Mouse (Mus musculus): ENCODE measurements around the gene Fkrp. TPM values are rescaled to one million over a fixed set of nuclear protein-coding genes. Genes with fewer than 3 reads are reported as not detected.

Fkrp gene
- total and polyA plus RNA-seq, 3 experiments = 16.5 to 23.4 (median 20.3) TPM

DNA sequence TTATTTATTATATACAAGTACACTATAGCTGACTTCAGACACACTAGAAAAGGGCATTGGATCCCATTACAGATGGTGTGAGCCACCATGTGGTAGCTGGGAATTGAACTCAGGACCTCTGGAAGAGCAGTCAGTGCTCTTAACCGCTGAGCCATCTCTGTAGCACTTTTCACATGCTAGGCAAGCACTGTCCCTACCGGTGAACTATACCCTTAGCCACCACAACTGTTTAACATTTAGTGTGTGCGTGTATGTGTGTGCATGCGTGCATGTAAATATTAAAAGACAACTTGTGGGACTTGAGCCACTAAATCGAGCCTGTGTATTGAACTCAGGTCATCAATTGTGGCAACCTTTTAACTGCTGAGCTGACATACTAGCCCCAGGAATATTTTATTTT is 30.2 kb upstream of the Fkrp start:
- H3K79me2 ChIP-seq (replicated peaks; ENCODE audit: control insufficient read depth, extremely low read depth, insufficient read depth, poor library complexity, severe bottlenecking) = peaks cover 24% of the 10 kb centered on the region
- H3K4me1 ChIP-seq (ENCODE audit: control insufficient read depth in 1 of 2, insufficient read depth in 2 of 2) = peaks cover 5 to 23% of the 10 kb centered on the region in 2 experiments; a peak in 3 of 4 replicates
- peaks cover 33 to 52% of the 10 kb centered on the region in 2 experiments for H3K36me3 ChIP-seq (replicated peaks in 1 of 2; ENCODE audit: control insufficient read depth in 1 of 2, insufficient read depth in 1 of 2, low read length in 1 of 2)

DNA sequence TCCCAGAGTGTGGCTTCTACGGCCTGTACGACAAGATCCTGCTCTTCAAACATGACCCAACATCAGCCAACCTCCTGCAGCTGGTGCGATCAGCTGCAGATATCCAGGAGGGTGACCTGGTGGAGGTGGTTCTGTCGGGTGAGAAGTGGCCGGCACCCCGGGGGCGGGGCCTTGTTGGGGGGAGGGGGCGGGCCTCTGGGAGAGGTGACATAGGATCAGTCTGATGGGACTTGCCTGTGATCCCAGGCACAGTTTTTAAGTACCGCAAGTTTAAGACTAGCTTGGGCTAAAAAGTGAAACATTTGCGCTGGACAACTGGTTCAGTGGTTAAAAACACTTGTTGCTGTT is 29.3 kb upstream of the Fkrp start:
- dilution Hi-C loops (cut with MboI; ENCODE audit: extremely low pct_ligation_motif_present, extremely low pct_unique_long_range_greater_than_20kb, low sequenced_read_pairs) = no loop called here
- TF ChIP-seq CHD1 (IDR thresholded peaks at IDR 0.05; ENCODE audit: low read depth, low read length) (no peak), ZKSCAN1 (IDR thresholded peaks at IDR 0.05; ENCODE audit: borderline replicate concordance, low read depth, low read length) (no peak), POLR2A (IDR thresholded peaks at IDR 0.05; ENCODE audit: low read depth, low read length) (peak; percentile 29; the same call in 1 of the 2 replicates), BHLHE40 (IDR thresholded peaks at IDR 0.05; ENCODE audit: low read depth, low read length) (no peak), NRF1 (IDR thresholded peaks at IDR 0.05; ENCODE audit: low read depth, low read length) (no peak), JUND (conservative IDR thresholded peaks at IDR 0.05; ENCODE audit: low read depth, low read length) (no peak), SIN3A (IDR thresholded peaks at IDR 0.05; ENCODE audit: low read length) (0 out of 2 replicates have a peak, but pooled peaks have one; percentile 13), MAZ (IDR thresholded peaks at IDR 0.05; ENCODE audit: low read depth, low read length) (no peak)

More for the DNA sequence above, 30.2 kb upstream of the Fkrp start:
- H3K27me3 ChIP-seq (replicated peaks) = no peaks in the 10 kb centered on the region
- H3K27ac ChIP-seq (ENCODE audit: insufficient read depth, low read depth) = no peak overlapping the region
- no peak overlapping the region for H3K9ac ChIP-seq (ENCODE audit: insufficient read depth, low read depth)
- in situ Hi-C loops (cut with MboI; ENCODE audit: low pct_ligation_motif_present, low pct_unique_long_range_greater_than_20kb, low sequenced_read_pairs) (no loop called here), dilution Hi-C loops (cut with MboI; ENCODE audit: extremely low pct_ligation_motif_present, extremely low pct_unique_long_range_greater_than_20kb, low sequenced_read_pairs) (no loop called here)
- no peak overlapping the region for H3K4me3 ChIP-seq (replicated peaks in 1 of 3; ENCODE audit: low read depth in 2 of 3, low read length in 2 of 3, poor library complexity in 1 of 3)
- TF ChIP-seq ELF1 (IDR thresholded peaks at IDR 0.05; ENCODE audit: low read depth, low read length) = no peak
- peak; percentile 62; the same call in 1 of the 2 replicates for TF ChIP-seq TBP (conservative IDR thresholded peaks at IDR 0.05; ENCODE audit: low read depth, low read length)
- DNase-seq (ENCODE audit: extremely low read depth) = no peak
- no peaks in the 10 kb centered on the region for H3K9me3 ChIP-seq (replicated peaks; ENCODE audit: low read length)
- no peak overlapping the region for H3K4me2 ChIP-seq (ENCODE audit: insufficient read depth, low read depth, poor library complexity, severe bottlenecking)

DNA sequence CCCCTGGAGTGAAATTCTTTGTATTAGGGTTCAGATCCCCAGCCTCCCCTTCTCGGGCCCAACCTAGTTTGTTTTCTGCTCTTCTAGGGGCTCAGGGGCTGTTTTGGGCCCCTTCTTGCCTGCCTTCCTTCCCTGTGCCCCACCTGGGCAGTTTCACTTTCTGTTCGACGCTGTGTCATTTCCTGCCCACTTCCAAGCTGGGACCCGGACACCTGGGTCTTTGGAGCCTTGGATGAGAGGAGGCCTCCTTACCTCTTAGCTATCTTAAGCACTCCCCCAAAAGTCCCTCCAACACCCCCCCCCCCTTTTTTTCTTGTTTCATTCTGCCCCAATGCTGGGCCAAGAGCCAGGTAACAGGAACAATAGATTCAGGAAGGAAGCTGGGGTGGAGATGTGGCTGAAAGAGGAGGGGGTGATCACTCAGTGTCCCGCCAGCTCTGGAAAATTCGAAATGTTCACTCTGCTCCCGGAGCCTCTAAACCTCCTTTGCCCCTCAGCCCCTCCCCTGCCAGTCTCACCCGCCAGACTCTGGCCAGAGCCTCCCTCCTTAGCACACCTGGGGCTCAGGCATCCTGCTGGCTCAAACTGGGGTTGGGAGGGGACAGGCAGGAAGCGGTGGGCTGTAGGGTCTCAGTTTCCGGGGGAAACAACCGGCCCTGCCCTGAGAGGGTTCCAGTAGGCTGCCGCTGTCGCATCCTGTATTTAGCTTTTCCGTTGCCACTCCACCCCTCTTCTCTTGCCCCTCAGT is 28.7 kb upstream of the Fkrp start:
- peaks cover 24% of the 10 kb centered on the region for H3K79me2 ChIP-seq (replicated peaks; ENCODE audit: control insufficient read depth, extremely low read depth, insufficient read depth, poor library complexity, severe bottlenecking)
- in situ Hi-C loops (cut with MboI; ENCODE audit: low pct_ligation_motif_present, low pct_unique_long_range_greater_than_20kb, low sequenced_read_pairs) (no loop called here), dilution Hi-C loops (cut with MboI; ENCODE audit: extremely low pct_ligation_motif_present, extremely low pct_unique_long_range_greater_than_20kb, low sequenced_read_pairs) (no loop called here)
- peaks cover 32 to 52% of the 10 kb centered on the region in 2 experiments for H3K36me3 ChIP-seq (replicated peaks in 1 of 2; ENCODE audit: control insufficient read depth in 1 of 2, insufficient read depth in 1 of 2, low read length in 1 of 2)
- peak overlapping the region; percentile 93 for H3K9ac ChIP-seq (ENCODE audit: insufficient read depth, low read depth)
- DNase-seq (ENCODE audit: extremely low read depth) = no peak
- H3K27me3 ChIP-seq (replicated peaks) = no peaks in the 10 kb centered on the region
- H3K4me3 ChIP-seq (replicated peaks in 1 of 3; ENCODE audit: low read depth in 2 of 3, low read length in 2 of 3, poor library complexity in 1 of 3) = peak overlapping the region; percentile 71 to 97 (median 82)
- H3K4me1 ChIP-seq (ENCODE audit: control insufficient read depth in 1 of 2, insufficient read depth in 2 of 2) = peaks cover 16 to 38% of the 10 kb centered on the region in 2 experiments
- H3K4me2 ChIP-seq (ENCODE audit: insufficient read depth, low read depth, poor library complexity, severe bottlenecking) = peak overlapping the region; percentile 88
- H3K27ac ChIP-seq (ENCODE audit: insufficient read depth, low read depth) = peak overlapping the region; percentile 82
- no peaks in the 10 kb centered on the region for H3K9me3 ChIP-seq (replicated peaks; ENCODE audit: low read length)
- TF ChIP-seq ZKSCAN1 (IDR thresholded peaks at IDR 0.05; ENCODE audit: borderline replicate concordance, low read depth, low read length) = no peak
- TF ChIP-seq JUN (IDR thresholded peaks at IDR 0.05; ENCODE audit: insufficient read depth, low read depth, low read length) = no peak
- TF ChIP-seq USF1 (IDR thresholded peaks at IDR 0.05; ENCODE audit: low read depth, low read length) = no peak
- no peak for TF ChIP-seq MYC (IDR thresholded peaks at IDR 0.05; ENCODE audit: low read depth, low read length)
- 0 out of 2 replicates have a peak, but pooled peaks have one; percentile 16 for TF ChIP-seq MAZ (IDR thresholded peaks at IDR 0.05; ENCODE audit: low read depth, low read length)
- TF ChIP-seq SMC3 (IDR thresholded peaks at IDR 0.05; ENCODE audit: low read depth, low read length) = no peak
- peak; percentile 80 for TF ChIP-seq IRF4 (IDR thresholded peaks at IDR 0.05; ENCODE audit: low read depth, low read length)
- no peak for TF ChIP-seq RAD21 (IDR thresholded peaks at IDR 0.05; ENCODE audit: low read depth, low read length)
- 0 out of 2 replicates have a peak, but pooled peaks have one; percentile 9 for TF ChIP-seq ELF1 (IDR thresholded peaks at IDR 0.05; ENCODE audit: low read depth, low read length)
- TF ChIP-seq HCFC1 (IDR thresholded peaks at IDR 0.05; ENCODE audit: low read depth, low read length) = peak; percentile 49
- TF ChIP-seq GABPA (IDR thresholded peaks at IDR 0.05; ENCODE audit: insufficient replicate concordance, low read depth, low read length) = no peak
- no peak for TF ChIP-seq CHD1 (IDR thresholded peaks at IDR 0.05; ENCODE audit: low read depth, low read length)
- no peak for TF ChIP-seq TBP (conservative IDR thresholded peaks at IDR 0.05; ENCODE audit: low read depth, low read length)
- TF ChIP-seq RCOR1 (conservative IDR thresholded peaks at IDR 0.05; ENCODE audit: low read depth, low read length) = no peak
- no peak for TF ChIP-seq NRF1 (IDR thresholded peaks at IDR 0.05; ENCODE audit: low read depth, low read length)
- no peak for TF ChIP-seq CHD2 (IDR thresholded peaks at IDR 0.05; ENCODE audit: low read length)
- TF ChIP-seq ZMIZ1 (IDR thresholded peaks at IDR 0.05; ENCODE audit: low read depth, low read length) = no peak
- TF ChIP-seq CTCF (conservative IDR thresholded peaks at IDR 0.05 in 1 of 2, IDR thresholded peaks at IDR 0.05 in 1 of 2; ENCODE audit: low read depth in 2 of 2, low read length in 2 of 2) = no peak
- no peak for TF ChIP-seq NELFE (IDR thresholded peaks at IDR 0.05; ENCODE audit: low read depth, low read length)

More for the DNA sequence above, 29.3 kb upstream of the Fkrp start:
- Histone ChIP-seq H3K27ac (ENCODE audit: insufficient read depth, low read depth) (peak overlapping the region; percentile 82), H3K79me2 (replicated peaks; ENCODE audit: control insufficient read depth, extremely low read depth, insufficient read depth, poor library complexity, severe bottlenecking) (peaks cover 24% of the 10 kb centered on the region), H3K36me3 (replicated peaks in 1 of 2; ENCODE audit: control insufficient read depth in 1 of 2, insufficient read depth in 1 of 2, low read length in 1 of 2) (peaks cover 33 to 52% of the 10 kb centered on the region in 2 experiments), H3K27me3 (replicated peaks) (no peaks in the 10 kb centered on the region), H3K9ac (ENCODE audit: insufficient read depth, low read depth) (peak overlapping the region; percentile 93), H3K4me3 (replicated peaks in 1 of 3; ENCODE audit: low read depth in 2 of 3, low read length in 2 of 3, poor library complexity in 1 of 3) (peak overlapping the region; percentile 71 to 97 (median 82)), H3K9me3 (replicated peaks; ENCODE audit: low read length) (no peaks in the 10 kb centered on the region), H3K4me1 (ENCODE audit: control insufficient read depth in 1 of 2, insufficient read depth in 2 of 2) (peaks cover 15 to 33% of the 10 kb centered on the region in 2 experiments), H3K4me2 (ENCODE audit: insufficient read depth, low read depth, poor library complexity, severe bottlenecking) (peak overlapping the region; percentile 88)
- in situ Hi-C loops (cut with MboI; ENCODE audit: low pct_ligation_motif_present, low pct_unique_long_range_greater_than_20kb, low sequenced_read_pairs) = no loop called here
- DNase-seq (ENCODE audit: extremely low read depth) = no peak
